Mouse (Mus musculus): ENCODE results near the gene Cntrl.

GRCm38 (mm10) chr2:35203729-35204128 lies 94.4 kb downstream of the Cntrl start:
- TF ChIP-seq CTCF (IDR thresholded peaks at IDR 0.05; ENCODE audit: low read depth), result no peak
- no peak for TF ChIP-seq EP300 (IDR thresholded peaks at IDR 0.05; ENCODE audit: low read depth)
